Mouse (Mus musculus): ENCODE results near the gene Rbbp5. TPM values are rescaled to one million over a fixed set of nuclear protein-coding genes. Genes with fewer than 3 reads are reported as not detected.

Gene Rbbp5
- polyA plus RNA-seq, 1 experiment: 12.0 TPM

DNA sequence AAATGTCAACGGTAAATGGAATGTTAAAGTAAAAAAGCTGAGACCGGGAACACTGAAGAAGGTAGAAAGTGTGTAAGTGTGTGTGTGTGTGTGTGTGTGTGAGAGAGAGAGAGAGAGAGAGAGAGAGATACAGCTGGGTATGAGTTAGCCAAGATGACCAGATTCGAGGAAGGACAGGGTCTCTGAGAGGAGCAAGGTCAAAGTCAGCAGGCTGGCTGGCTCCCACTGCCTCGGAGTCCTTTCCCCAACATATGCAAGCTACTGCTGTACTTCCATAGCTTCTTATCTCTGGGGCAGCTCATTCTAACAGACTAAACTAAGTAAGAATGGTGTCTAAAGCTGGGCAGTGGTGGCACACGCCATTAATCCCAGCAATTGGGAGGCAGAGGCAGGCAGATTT is 5.7 kb upstream of the Rbbp5 start:
- no peak overlapping the region for H3K27ac ChIP-seq (replicated peaks; ENCODE audit: low read depth, low read length)
- no peak overlapping the region for H3K4me3 ChIP-seq (ENCODE audit: insufficient read depth, low read depth, low read length)
- H3K4me1 ChIP-seq (ENCODE audit: control insufficient read depth, insufficient read depth, insufficient read length, low read length): no peaks in the 10 kb centered on the region; the same call in 1 of the 2 replicates

DNA sequence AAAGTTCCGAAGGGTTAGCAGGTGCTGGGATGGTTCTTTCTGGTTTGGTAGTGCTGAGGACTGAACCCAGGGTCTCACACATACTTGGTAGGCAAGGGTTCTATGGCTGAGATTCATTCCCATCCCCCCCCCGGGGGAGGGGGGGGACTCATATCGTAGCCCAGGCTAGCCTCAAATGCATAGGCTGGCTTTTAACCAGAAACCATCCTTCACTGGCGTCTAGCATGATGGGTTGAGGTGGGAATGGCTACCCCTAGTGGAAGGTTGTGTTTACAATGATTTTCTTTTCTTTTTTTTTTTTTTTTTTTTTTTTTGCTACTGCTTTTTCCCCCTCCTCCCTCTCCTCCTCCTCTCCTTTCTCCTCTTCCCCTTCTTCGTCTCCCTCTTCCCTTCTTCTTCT is 4.6 kb upstream of the Rbbp5 start:
- H3K4me1 ChIP-seq (ENCODE audit: control insufficient read depth, insufficient read depth, insufficient read length, low read length): no peaks in the 10 kb centered on the region; the same call in 1 of the 2 replicates
- no peak overlapping the region for H3K4me3 ChIP-seq (ENCODE audit: insufficient read depth, low read depth, low read length)
- H3K27ac ChIP-seq (replicated peaks; ENCODE audit: low read depth, low read length): no peak overlapping the region

DNA sequence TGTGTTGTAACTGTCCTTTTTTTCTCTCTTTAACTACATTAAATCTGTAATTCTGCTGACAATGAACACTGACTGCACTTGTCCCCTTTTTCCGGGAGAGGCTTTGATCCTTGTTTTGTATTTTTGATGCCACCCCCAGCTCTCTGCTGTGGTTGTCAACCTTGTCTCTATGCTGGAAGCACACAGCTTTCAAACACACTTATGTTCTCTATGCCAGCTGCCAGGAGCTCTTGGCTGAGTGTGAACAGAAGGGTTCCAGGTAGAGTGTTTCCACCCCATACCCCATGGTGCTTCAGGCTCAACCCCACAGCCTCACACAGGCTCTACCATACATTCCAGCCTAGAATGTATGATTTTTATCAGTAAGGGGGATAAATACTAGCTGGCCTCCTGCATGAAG is 2.7 kb upstream of the Rbbp5 start:
- Histone ChIP-seq H3K4me3 (ENCODE audit: insufficient read depth, low read depth, low read length) (no peak overlapping the region), H3K4me1 (ENCODE audit: control insufficient read depth, insufficient read depth, insufficient read length, low read length) (peaks cover 2% of the 10 kb centered on the region; the same call in 1 of the 2 replicates)

DNA sequence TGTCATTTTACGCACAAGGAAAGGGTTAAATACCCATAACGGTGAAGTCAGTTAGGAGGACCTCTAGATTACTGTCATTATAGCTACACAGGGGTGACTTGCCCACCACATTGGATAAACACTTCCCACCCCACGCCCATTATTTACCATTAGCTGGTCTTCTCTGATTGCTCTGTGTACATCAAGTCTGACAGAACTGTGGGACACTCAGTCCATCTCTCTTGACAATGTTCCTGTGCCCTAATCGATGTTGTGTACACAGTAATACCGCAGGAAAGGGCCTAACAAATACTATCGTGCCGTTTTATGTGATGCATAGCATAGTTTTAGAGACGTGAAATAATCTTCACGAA is 614 bp upstream of the Rbbp5 start:
- peak overlapping the region; percentile 69 for H3K4me3 ChIP-seq (ENCODE audit: insufficient read depth, low read depth, low read length)

More for the DNA sequence above, 2.7 kb upstream of the Rbbp5 start:
- H3K27ac ChIP-seq (replicated peaks; ENCODE audit: low read depth, low read length): no peak overlapping the region

DNA sequence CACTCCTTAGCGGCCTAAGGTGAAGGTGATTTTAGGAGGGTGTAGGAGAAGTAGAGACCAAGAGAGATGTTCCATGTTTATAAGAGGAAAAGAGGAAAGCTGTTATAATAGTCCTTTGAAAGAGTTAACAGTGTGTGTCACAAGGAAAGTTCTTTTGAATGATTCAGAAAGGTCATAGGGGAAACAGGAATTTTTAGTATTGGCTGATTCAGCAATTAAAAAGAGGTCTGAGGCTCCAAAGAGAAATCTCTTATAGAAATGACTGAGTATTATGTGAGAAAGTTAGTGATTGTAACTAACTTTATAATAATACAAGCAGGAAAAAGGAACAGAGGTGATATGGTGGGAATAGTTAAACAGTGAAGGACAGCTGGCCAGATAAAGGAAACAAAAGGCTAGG is 2.3 kb downstream of the Rbbp5 start:
- 0 out of 2 replicates have a peak, but pooled peaks cover 2% of the 10 kb centered on the region for H3K4me1 ChIP-seq (ENCODE audit: control insufficient read depth, insufficient read depth, insufficient read length, low read length)
- H3K4me3 ChIP-seq (ENCODE audit: insufficient read depth, low read depth, low read length): no peak overlapping the region
- H3K27ac ChIP-seq (replicated peaks; ENCODE audit: low read depth, low read length): no peak overlapping the region

More for the DNA sequence above, 614 bp upstream of the Rbbp5 start:
- H3K4me1 ChIP-seq (ENCODE audit: control insufficient read depth, insufficient read depth, insufficient read length, low read length): 0 out of 2 replicates have a peak, but pooled peaks cover 2% of the 10 kb centered on the region
- H3K27ac ChIP-seq (replicated peaks; ENCODE audit: low read depth, low read length): peak overlapping the region; percentile 57

DNA sequence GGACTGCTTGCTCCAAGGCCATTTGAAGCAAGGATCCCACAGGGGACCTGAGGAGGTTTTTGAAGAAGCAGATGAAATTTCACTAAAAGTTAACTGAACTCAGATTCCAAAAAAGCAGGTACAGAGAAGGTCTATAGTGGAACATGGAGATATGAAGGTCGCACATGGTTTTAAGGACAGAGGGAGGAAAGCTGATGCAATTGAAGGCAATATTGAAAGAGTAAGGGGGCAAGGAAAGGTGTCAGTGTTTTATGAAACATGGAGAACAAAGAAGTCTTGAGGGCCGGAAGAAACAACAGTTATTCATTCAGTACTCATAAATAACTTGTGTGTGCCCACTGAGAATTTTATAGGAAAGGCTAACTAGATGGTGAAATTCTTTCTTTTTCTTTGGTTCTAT is 4.5 kb downstream of the Rbbp5 start:
- Histone ChIP-seq H3K27ac (replicated peaks; ENCODE audit: low read depth, low read length) (no peak overlapping the region), H3K4me3 (ENCODE audit: insufficient read depth, low read depth, low read length) (no peak overlapping the region), H3K4me1 (ENCODE audit: control insufficient read depth, insufficient read depth, insufficient read length, low read length) (0 out of 2 replicates have a peak, but pooled peaks cover 2% of the 10 kb centered on the region)

DNA sequence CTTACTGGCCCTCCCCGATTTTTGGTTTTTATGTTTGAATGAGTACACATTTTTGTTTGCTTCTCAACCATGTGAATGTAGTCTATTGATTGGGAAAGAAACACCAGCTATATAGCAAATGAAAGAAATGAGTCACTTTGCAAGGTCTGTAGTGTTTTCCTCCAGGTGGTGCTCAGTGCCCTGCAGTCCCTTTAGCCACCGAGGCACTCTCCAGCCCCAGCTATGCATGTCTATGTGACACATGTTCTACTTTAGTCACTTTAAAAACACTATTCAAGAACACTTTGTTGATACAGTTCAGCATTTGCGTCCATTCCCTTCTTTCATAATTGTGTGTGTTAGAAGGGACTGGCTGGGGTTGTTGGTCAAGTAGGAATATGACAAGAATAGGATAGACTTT is 6.1 kb downstream of the Rbbp5 start:
- Histone ChIP-seq H3K4me1 (ENCODE audit: control insufficient read depth, insufficient read depth, insufficient read length, low read length) (0 out of 2 replicates have a peak, but pooled peaks cover 2% of the 10 kb centered on the region), H3K27ac (replicated peaks; ENCODE audit: low read depth, low read length) (no peak overlapping the region), H3K4me3 (ENCODE audit: insufficient read depth, low read depth, low read length) (no peak overlapping the region)

DNA sequence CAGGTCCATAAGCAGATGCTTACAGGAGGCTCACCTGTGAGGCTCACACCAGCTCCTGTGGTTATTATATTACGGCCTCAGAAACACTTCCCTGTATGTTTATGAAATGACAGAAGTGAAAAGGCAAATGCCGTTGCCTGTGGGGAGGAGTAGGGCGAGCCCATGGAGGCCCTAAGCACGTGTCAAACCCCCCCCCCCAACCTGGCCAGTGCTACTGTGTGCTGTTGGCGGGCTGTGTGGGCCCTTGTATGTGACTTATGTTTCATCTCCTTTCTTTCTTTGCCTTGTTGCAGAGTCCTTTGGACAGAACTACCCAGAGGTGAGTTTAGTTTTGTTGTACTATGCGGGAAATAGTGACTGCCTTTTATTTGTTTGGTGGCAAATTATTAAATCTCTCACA is 6.6 kb downstream of the Rbbp5 start:
- H3K27ac ChIP-seq (replicated peaks; ENCODE audit: low read depth, low read length): no peak overlapping the region
- H3K4me3 ChIP-seq (ENCODE audit: insufficient read depth, low read depth, low read length): no peak overlapping the region

DNA sequence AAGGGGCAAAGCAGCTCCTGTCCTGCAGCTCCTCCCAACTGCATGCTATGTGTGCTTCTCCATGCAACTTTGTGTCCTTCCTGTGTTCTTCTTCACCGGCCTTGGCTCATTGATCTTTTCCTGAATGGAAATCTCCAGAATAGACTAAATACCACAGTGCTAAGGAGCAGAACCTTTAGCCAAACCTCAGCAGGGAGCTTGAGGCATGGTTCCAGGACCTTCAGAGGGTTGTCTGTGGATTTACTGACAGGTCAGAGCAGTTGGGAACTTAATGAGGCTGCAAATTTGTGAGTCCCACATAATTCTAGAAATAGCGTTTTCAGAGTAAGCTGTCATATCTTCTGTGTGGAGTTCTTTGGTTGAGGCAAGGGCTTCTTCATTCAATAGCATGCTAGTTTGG is 23.4 kb downstream of the Rbbp5 start:
- Histone ChIP-seq H3K27ac (replicated peaks; ENCODE audit: low read depth, low read length) (no peak overlapping the region), H3K4me1 (ENCODE audit: control insufficient read depth, insufficient read depth, insufficient read length, low read length) (no peaks in the 10 kb centered on the region), H3K4me3 (ENCODE audit: insufficient read depth, low read depth, low read length) (no peak overlapping the region)

More for the DNA sequence above, 6.6 kb downstream of the Rbbp5 start:
- no peaks in the 10 kb centered on the region for H3K4me1 ChIP-seq (ENCODE audit: control insufficient read depth, insufficient read depth, insufficient read length, low read length)

DNA sequence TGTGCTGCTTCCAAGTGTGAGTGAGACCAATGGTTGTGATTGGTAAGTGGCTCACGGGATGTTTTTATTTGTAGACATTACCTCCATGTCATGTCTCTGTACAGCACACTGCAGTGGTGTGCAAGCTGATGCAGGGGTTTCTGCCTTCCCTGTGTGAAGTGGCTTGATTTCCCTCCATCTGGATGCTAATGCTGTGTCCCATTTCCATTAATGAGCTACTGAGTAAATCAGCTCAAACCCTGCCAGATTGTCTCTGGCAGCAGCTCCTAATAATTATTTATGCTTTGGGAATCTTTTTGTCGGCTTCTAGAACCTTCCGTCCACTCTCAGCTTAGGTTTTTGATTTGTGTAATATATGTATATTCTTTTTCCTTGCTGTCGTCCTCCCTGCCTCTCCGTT is 28.0 kb downstream of the Rbbp5 start:
- no peak overlapping the region for H3K27ac ChIP-seq (replicated peaks; ENCODE audit: low read depth, low read length)
- H3K4me3 ChIP-seq (ENCODE audit: insufficient read depth, low read depth, low read length): no peak overlapping the region
- H3K4me1 ChIP-seq (ENCODE audit: control insufficient read depth, insufficient read depth, insufficient read length, low read length): no peaks in the 10 kb centered on the region

DNA sequence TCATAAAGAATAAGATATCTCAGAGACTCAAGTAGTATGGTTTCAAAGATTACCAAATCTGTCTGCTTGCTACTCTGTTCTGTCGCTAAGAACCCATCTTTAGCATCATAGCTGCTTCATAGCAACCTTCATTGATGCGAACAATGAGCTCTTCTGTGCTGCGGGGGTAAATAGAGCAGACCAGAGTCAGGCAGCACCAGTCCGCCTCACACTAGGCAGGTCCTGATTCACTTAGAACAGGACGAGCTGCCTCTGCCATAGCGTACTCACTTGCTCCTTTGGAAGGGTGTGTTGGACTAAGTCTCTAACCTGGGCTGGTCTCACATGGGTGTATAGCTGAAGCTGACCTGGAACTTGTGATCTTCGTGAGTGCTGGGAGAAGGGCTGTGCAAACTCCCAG is 28.9 kb downstream of the Rbbp5 start, which contains the start of gene Tmem81:
Gene Tmem81, plus strand, starts transcription at position 173 of the 400 bp plus-strand sequence.
- Histone ChIP-seq H3K4me3 (ENCODE audit: insufficient read depth, low read depth, low read length) (no peak within 1 kb of the TSS), H3K27ac (replicated peaks; ENCODE audit: low read depth, low read length) (no peak within 1 kb of the TSS), H3K4me1 (ENCODE audit: control insufficient read depth, insufficient read depth, insufficient read length, low read length) (no peaks in the 10 kb centered on the region)

DNA sequence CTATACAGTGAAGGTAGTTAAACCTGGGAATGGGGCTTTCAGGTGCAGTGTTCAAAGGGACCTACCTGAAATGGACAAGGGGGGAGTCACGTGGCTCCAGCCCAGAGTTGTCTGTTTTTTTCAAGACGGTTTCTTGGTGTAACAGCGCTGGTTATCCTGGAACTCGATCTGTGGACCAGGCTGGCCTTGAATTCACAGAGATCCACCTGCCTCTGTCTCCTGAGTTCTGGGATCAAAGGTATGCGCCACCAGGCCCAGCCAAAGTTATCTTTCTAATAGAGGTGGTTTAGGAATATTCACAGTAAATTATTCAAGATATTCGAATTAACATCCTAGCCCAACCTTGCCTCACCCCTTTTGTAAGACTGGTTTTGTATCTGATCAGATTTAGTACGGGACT is 29.5 kb downstream of the Rbbp5 start:
- no peak overlapping the region for H3K4me3 ChIP-seq (ENCODE audit: insufficient read depth, low read depth, low read length)

DNA sequence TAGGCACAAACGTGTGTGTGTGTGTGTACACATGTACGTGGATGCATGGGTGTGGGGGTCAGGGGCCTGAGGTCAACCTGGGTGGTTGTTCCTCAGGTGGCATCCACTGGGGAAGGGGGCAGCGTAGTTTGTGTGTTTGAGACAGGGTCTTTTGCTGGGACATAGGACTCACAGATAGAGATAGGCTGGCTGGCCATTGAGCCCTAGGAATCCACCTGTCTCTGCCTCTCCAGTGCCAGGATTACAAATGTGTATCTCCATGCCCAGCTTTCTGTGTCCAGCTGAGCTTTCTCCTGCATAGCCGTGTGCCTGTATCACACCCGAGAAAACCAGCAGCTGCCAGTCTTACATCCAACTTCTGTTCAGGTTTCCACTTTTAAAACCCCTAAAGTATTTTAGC is 32.6 kb downstream of the Rbbp5 start:
- Histone ChIP-seq H3K4me3 (ENCODE audit: insufficient read depth, low read depth, low read length) (no peak overlapping the region), H3K4me1 (ENCODE audit: control insufficient read depth, insufficient read depth, insufficient read length, low read length) (no peaks in the 10 kb centered on the region), H3K27ac (replicated peaks; ENCODE audit: low read depth, low read length) (no peak overlapping the region)

More for the DNA sequence above, 29.5 kb downstream of the Rbbp5 start:
- no peak overlapping the region for H3K27ac ChIP-seq (replicated peaks; ENCODE audit: low read depth, low read length)
- no peaks in the 10 kb centered on the region for H3K4me1 ChIP-seq (ENCODE audit: control insufficient read depth, insufficient read depth, insufficient read length, low read length)

DNA sequence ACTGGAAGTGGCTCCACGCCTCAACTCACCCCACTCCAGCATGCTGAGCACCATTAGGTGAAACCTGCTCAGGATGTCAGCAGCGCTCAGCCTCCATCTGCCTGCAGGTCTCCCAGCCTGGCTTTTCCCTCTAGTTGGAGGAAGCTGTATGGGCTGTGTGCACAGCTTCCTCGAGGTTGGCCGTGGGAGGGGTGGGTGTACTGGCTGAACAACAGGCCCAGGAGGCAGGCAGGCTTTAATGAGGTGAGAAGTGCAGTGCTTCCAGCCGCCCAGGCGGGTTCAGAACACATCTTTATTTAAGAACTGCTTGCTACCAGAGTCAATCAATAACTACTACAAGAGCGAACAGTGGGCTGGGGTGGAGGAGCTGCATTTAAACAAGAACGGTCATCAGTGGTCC is 34.4 kb downstream of the Rbbp5 start:
- no peak overlapping the region for H3K4me3 ChIP-seq (ENCODE audit: insufficient read depth, low read depth, low read length)
- H3K4me1 ChIP-seq (ENCODE audit: control insufficient read depth, insufficient read depth, insufficient read length, low read length): no peaks in the 10 kb centered on the region
- no peak overlapping the region for H3K27ac ChIP-seq (replicated peaks; ENCODE audit: low read depth, low read length)

DNA sequence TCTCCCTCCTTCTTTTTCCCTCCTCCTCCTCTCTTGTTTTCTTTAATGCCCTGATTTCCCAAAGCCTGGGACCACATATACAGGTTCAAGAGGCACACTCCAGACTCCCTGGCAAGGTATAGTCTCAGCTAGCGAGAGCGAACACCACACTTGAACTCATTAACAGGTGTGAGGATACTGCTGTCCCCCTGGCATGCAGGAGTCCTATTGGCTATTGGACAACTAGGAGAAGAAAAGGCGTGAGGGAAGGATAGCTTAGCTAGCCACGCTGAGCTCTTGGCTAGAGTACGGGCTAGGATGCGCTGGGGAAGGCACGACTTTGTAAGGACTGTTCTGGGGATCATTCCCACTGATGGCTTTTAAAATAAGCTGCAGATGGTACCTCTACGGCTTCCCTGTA is 34.9 kb downstream of the Rbbp5 start:
- Histone ChIP-seq H3K4me3 (ENCODE audit: insufficient read depth, low read depth, low read length) (no peak overlapping the region), H3K4me1 (ENCODE audit: control insufficient read depth, insufficient read depth, insufficient read length, low read length) (no peaks in the 10 kb centered on the region), H3K27ac (replicated peaks; ENCODE audit: low read depth, low read length) (no peak overlapping the region)

DNA sequence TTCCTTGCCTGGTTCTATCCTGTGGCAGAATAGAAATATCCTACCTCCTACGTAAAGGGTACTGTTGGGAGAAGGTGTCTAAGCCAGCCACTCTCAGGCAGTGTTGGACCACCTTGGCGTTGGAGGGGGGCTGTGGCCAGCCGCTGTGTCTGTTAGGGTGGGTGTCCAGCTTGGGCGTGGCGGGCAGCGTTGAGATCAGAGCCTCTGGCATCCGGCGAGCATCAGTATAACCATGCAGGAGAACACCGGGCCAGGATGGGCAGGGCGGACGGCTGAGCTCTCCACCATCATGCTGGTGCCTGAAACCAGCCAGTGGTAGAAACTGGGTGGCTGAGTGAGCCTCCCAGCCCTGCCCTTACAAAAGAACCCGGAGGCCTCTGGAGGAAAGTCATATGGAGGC is 38.2 kb downstream of the Rbbp5 start:
- Histone ChIP-seq H3K4me3 (ENCODE audit: insufficient read depth, low read depth, low read length) (no peak overlapping the region), H3K4me1 (ENCODE audit: control insufficient read depth, insufficient read depth, insufficient read length, low read length) (no peaks in the 10 kb centered on the region), H3K27ac (replicated peaks; ENCODE audit: low read depth, low read length) (no peak overlapping the region)

DNA sequence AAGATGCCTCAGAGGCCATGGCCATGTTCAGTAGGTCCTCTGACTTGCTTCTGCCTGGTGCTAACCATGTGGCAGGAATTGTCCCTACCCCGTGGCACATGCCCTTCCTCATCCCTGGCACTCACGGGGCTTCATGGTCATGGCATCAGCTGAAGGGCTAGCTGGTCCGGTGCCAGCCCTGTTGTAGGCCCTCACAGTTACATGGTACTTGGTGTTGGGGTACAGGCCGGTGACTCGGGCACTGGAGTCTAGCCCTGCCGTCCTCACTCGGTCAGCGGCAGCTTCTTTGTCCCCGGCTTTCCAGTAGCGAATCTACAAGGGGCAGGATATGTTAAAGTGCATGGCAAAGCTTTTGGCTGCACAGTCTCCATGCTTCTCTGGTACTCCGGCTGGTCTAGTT is 39.6 kb downstream of the Rbbp5 start:
- H3K4me1 ChIP-seq (ENCODE audit: control insufficient read depth, insufficient read depth, insufficient read length, low read length): no peaks in the 10 kb centered on the region
- no peak overlapping the region for H3K27ac ChIP-seq (replicated peaks; ENCODE audit: low read depth, low read length)
- no peak overlapping the region for H3K4me3 ChIP-seq (ENCODE audit: insufficient read depth, low read depth, low read length)

All from brown adipose tissue, adult 24 weeks (tissue).